Mouse (Mus musculus) ovary, adult 18-20 months (tissue): ENCODE measurements around the gene Rspry1.

Source experiments
- DNase-seq: peaks from one replicate; pipeline ENCODE4 v3.0.0; 2022; ENCODE audit warnings: low spot score, mixed read lengths

Rspry1 gene

GRCm38 (mm10) chr8:94602471-94603131 is 864 bp downstream of the Rspry1 start:
- no peak for DNase-seq

GRCm38 (mm10) chr8:94604030-94604429 is 2.3 kb downstream of the Rspry1 start:
- no peak for DNase-seq

DNA sequence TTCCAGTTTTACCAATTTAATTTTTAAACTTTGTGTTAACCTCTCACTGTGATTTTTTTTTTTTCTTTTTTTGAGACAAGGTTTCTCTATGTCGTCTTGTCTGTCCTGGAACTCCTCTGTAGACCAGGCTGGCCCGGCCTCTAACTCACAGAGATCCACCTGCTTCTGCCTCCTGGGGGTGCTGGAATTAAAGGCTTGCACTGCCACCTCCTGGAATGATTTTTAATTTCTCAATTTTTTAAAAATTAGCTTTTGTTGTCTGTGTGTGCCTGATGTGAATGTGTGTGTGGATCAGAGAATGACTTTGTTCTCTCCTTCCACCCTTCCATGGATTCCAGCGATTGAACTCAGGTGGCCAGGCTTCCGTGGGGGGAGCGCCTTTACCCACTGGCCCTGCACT is 5.3 kb downstream of the Rspry1 start:
- no peak for DNase-seq

DNA sequence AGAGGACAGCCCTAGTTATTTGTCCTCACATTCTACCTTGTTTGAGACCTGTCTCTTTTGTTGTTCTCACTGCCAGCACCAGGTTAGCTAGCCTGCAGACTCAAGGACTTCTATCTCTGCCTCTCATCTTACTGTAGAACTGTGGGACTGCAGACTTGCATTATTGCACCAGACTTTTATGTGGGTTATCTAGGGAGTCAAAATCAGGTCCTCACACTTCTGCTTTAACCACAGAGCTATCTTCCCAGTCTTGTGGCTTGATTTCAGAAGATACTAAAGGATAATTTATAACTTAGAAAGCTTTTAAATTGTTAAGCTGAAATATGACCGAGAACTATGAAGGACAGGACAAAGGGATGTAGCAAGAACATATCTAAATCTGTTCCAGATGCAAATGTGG is 23.1 kb downstream of the Rspry1 start:
- no peak for DNase-seq

GRCm38 (mm10) chr8:94633564-94634194 is 31.9 kb downstream of the Rspry1 start:
- DNase-seq = no peak

DNA sequence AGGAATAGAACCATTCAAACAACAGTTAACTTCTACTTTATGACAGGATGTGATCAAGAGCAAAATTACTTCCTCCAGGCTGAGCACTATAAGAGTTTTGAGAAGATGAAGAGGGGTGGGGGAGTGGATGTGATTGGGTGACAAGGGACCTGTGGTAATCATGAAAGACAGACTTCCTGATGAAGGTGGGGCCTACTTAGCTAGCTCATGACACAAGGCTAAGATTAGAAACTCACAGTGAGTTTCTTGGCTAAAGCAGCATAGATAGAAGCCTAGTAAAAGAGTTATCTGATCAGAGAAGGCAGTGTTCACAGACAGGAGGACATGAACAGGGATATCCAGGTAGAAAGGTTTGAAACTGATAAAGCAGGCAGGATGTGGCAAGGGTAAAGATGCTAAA is 32.5 kb downstream of the Rspry1 start:
- no peak for DNase-seq

- DNase-seq = no peak
These were observed 39.4 kb downstream of the Rspry1 start for GRCm38 (mm10) chr8:94641183-94641582.

DNA sequence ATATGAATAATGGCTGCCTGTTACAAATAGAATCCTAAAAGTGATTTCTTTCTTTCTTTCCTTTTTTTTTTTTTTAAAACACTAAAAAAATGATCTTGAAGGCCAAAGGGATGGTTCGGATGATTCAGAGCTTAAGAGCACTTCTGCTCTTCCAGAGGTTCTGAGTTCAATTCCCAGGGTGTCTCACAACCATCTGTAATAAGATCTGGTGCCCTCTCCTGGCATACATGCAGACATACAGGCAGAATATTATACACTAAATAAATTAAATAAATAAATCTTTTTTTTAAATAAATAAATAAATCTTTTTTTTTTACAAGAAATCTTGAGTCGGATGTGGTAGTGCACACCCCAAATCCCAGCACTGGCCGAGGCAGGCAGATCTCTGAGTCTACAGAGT is 40.2 kb downstream of the Rspry1 start:
- no peak for DNase-seq

DNA sequence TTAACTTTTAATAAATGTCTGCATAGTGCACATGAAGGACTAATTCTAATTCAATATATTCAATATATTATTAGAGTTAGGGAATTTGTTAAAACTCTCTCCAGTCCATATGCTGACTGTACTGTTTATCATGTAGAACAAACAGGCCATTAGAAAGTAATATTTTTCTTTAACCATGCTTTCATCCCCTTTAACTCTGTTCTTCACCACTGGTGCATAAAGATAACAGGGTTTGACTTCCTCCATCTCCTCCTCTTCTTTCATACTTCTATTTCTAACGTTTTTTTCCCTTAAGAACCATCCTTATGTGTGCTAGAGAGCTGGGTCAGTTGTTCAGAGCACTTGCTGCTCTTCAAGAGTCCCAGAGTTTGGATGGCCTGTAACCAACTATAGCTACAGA is 43.5 kb downstream of the Rspry1 start:
- no peak for DNase-seq

- DNase-seq = no peak
These were observed 44.4 kb downstream of the Rspry1 start for GRCm38 (mm10) chr8:94646165-94646564.

DNA sequence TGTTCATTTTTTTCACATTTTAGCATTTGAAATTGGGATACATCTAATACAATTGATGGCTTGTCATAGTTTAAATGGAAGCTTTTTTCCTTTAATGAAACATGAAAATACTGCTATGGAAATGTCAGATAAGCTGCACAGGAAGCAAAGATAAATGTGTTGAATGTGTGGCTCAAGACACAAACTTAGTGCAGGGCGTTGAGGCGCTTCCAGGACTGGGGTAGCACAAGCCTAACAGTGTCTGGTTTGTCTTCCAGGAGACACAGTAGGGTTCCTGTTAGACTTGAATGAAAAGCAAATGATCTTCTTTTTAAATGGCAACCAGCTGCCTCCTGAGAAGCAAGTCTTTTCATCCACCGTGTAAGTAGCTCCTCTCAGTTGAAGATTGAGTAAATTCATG is 47.8 kb downstream of the Rspry1 start:
- no peak for DNase-seq

- no peak for DNase-seq
These were observed 51.2 kb downstream of the Rspry1 start for GRCm38 (mm10) chr8:94652951-94653350.

- no peak for DNase-seq
These were observed 53.3 kb downstream of the Rspry1 start for GRCm38 (mm10) chr8:94654994-94655393.

DNA sequence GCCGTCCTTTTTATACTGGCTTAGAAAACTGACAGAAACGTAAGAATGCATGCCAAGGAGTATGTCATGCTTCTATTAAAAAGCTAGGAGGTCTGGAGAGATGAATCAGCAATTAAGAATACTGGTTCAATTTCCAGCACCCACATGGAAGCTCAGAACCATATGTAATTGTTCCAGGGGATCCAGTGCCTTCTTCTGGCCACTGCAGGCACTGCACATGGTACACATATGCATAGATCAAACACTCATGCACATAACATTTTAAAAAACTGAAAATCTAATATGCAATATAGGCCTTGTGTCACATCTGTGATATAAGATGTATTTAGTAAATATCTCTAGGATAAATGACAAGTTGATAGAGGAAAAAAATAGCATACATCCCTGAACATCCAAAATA is 56.3 kb downstream of the Rspry1 start:
- DNase-seq = no peak

- no peak for DNase-seq
These were observed 58.7 kb downstream of the Rspry1 start for GRCm38 (mm10) chr8:94660418-94660817.

DNA sequence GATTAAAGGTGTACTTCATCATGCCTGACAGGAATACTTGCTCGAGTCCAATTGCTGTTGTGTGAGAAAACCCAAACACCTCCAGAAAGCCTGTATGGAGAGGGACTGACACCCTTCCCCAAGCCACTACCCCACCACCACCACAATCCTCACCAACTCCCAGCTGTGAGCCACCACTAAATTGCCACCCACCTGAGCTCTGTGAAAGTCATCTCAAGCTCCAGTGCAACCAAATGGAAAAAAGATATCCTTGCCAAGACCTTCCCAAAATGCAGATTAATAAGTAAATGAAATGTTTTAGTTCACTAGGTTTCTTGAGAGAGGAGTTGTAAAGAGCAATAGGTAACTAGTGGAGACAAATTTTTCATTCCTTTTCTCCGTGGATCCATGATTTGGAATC is 63.0 kb downstream of the Rspry1 start:
- DNase-seq = no peak

DNA sequence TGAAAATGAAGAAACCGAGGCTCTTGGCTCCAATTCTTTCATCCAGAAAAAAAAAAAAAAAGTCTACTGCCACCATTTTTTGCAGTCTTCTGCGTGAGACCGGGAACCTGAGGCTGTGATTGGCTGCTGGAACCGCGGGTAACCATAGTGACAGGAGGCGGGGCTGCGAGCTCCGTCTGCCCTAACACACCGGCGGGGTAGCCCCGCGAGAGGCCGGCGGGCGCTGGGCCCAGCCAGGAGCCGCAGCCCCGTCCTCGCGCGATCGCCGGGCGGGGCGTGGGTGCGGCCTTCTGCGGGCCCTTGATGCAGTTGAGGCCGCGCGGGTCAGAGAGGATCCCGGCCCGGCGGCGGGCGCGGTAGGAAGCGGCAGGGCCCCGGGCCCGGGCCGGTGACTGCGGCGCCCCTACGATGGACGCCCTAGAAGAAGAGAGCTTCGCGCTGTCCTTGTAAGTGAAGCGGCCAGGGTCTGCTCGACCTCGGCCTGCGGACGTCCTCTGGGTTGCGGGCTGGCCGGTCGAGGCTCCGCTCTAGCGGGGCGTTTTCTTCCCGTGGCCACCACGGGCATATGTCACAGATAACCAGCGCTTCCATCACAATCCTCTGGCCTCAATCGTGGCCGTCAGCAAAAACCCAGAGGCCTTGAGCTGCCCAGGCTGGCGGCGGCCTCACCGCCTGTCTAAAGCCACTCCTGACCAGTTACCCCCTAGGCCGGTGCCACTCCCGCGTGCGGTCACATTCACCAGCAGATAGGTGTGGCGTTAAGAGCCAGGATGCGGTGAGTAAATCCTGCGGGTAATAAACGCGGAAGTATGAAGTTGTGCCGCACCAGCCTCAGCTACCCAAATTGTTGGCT is 64.9 kb downstream of the Rspry1 start, which contains the start of gene Arl2bp:
Arl2bp (plus strand) TSS at position 145 of the 853 bp plus-strand sequence.
- peak; percentile 93 for DNase-seq

GRCm38 (mm10) chr8:94674384-94674783 is 72.6 kb downstream of the Rspry1 start:
- no peak for DNase-seq

DNA sequence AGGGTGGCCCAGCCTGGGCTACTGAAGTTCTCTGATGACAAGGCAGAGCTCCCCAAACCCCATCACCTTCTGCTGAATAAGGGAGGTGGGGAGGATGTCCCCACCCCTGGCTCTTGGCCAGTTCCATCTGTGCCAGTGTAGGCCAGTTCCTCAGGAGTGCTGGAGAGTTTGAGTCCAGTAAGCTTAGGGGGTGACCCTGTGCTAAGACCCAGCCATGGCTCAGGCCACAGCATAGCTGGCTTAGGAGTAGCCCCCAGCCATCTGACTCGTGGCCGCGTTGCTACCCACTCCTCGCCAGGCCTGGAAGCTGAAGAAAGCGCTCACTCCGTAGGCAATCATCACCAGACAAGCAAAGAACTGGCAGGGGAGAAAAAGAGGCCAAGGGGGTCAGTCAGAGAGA is 74.2 kb downstream of the Rspry1 start:
- no peak for DNase-seq

- no peak for DNase-seq
These were observed 76.8 kb downstream of the Rspry1 start for GRCm38 (mm10) chr8:94678582-94678981.

DNA sequence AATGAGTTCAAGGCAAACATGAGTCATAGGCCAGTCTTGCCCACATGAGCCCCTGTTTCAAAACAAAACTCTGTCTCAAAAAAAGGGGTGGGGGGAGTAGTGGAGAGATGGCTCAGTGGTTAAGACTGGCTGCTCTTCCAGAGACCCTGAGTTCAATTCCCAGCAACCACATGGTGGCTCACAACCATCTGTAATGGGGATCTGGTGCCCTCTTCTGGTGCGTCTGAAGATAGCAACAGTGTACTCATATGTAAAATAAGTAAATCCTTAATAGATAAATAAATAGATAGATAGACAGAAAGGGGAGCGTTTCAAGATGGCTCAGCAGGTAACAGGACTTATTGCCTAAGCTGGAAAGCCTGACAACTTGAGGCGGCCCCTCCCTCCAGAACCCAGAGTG is 78.7 kb downstream of the Rspry1 start:
- DNase-seq = no peak

GRCm38 (mm10) chr8:94682732-94683524 is 81.2 kb downstream of the Rspry1 start:
- no peak for DNase-seq
